Mouse (Mus musculus) hematopoietic stem cell, adult 5-6 weeks (primary cell): Measurements from ENCODE around the gene Gadl1. TPM values are rescaled to one million over a fixed set of nuclear protein-coding genes. Genes with fewer than 3 reads are reported as not detected.

Experiments used
- ATAC-seq, 2 experiments: fragments of 125-278 bp in 1 of 2; replicated peaks in 1 of 2; 2 replicates each; pipeline ENCODE4 v1.8.0; 2016 to 2017; ENCODE audit warnings: inconsistent platforms in 2 of 2, mild to moderate bottlenecking in 2 of 2, moderate number of reproducible peaks in 2 of 2, low read depth in 1 of 2, moderate TSS enrichment in 1 of 2; ENCODE audit not compliant: low FRiP score in 2 of 2, poor library complexity in 2 of 2, severe bottlenecking in 2 of 2, insufficient read depth in 1 of 2, low TSS enrichment in 1 of 2
- total RNA-seq: library from RNA; stranded (forward); fragments of 172-1452, 232-1000 nt; gene quantifications from 2 replicates; pipeline ENCODE4 v1.2.3, GENCODE M21; 2017

The Gadl1 gene
- 0.74 TPM in 1 of 2 replicates, not detected in the other for total RNA-seq

- no peak for ATAC-seq
These were observed at the start of gene Gadl1 for GRCm38 (mm10) chr9:115909155-115909554. Gadl1 (plus strand) TSS chr9:115909455.

GRCm38 (mm10) chr9:115862802-115863201, 46.5 kb upstream of the Gadl1 start:
- ATAC-seq = peak; percentile 7 to 56; a peak in 1 of 4 replicates

- no peak for ATAC-seq
These were observed 45.9 kb upstream of the Gadl1 start for GRCm38 (mm10) chr9:115863326-115863725.

GRCm38 (mm10) chr9:115867277-115867676, 42.0 kb upstream of the Gadl1 start:
- ATAC-seq = no peak

- ATAC-seq = no peak
These were observed 39.1 kb upstream of the Gadl1 start for GRCm38 (mm10) chr9:115870168-115870567.

- no peak for ATAC-seq
These were observed 38.6 kb upstream of the Gadl1 start for GRCm38 (mm10) chr9:115870640-115871039.

GRCm38 (mm10) chr9:115880500-115880899, 28.8 kb upstream of the Gadl1 start:
- no peak for ATAC-seq

- ATAC-seq = no peak
These were observed 28.1 kb upstream of the Gadl1 start for GRCm38 (mm10) chr9:115881137-115881536.

- ATAC-seq = no peak
These were observed 26.5 kb upstream of the Gadl1 start for GRCm38 (mm10) chr9:115882627-115883200.

GRCm38 (mm10) chr9:115883413-115883812, 25.8 kb upstream of the Gadl1 start:
- no peak for ATAC-seq

- ATAC-seq = no peak
These were observed 21.7 kb upstream of the Gadl1 start for GRCm38 (mm10) chr9:115887571-115887970.

- ATAC-seq = no peak
These were observed 16.1 kb upstream of the Gadl1 start for GRCm38 (mm10) chr9:115893131-115893530.

GRCm38 (mm10) chr9:115893947-115894346, 15.3 kb upstream of the Gadl1 start:
- no peak for ATAC-seq

- ATAC-seq = peak; percentile 22 to 42; a peak in 1 of 4 replicates
These were observed 930 bp upstream of the Gadl1 start for GRCm38 (mm10) chr9:115908325-115908724.

GRCm38 (mm10) chr9:115914006-115914405, 4.8 kb downstream of the Gadl1 start:
- no peak for ATAC-seq

- ATAC-seq = no peak
These were observed 6.5 kb downstream of the Gadl1 start for GRCm38 (mm10) chr9:115915586-115916270.

GRCm38 (mm10) chr9:115919736-115920135, 10.5 kb downstream of the Gadl1 start:
- no peak for ATAC-seq

GRCm38 (mm10) chr9:115922662-115923061, 13.4 kb downstream of the Gadl1 start:
- ATAC-seq = peak; percentile 53 to 62

- no peak for ATAC-seq
These were observed 14.8 kb downstream of the Gadl1 start for GRCm38 (mm10) chr9:115924094-115924493.
